Mouse (Mus musculus): ENCODE results near the gene Dmrtc1c2. TPM values are rescaled to one million over a fixed set of nuclear protein-coding genes. Genes with fewer than 3 reads are reported as not detected.
"Not testable (repeated sequence)": the region's sequence is repeated elsewhere in the genome, so short reads cannot be mapped to it uniquely, and the experiment has no call there.

Gene Dmrtc1c2
- total RNA-seq (2021), result not detected
- long read RNA-seq, experiment 1, result 0 reads
- long read RNA-seq, experiment 2, result 0 reads

GRCm38 (mm10) chrX:102854516-102854915, at the start of gene Dmrtc1c2:
Gene Dmrtc1c2, minus strand, starts transcription at chrX:102854616.
- not testable (repeated sequence) for DNase-seq (ENCODE audit: low spot score in 2 of 2)

- no peak for DNase-seq (ENCODE audit: low spot score in 2 of 2)
These were observed 13.5 kb upstream of the Dmrtc1c2 start, which contains the start of gene 1700031F05Rik for GRCm38 (mm10) chrX:102867871-102868270. Gene 1700031F05Rik, minus strand, starts transcription at chrX:102867971.

GRCm38 (mm10) chrX:102812311-102812710, 42.1 kb downstream of the Dmrtc1c2 start:
- DNase-seq (ENCODE audit: low spot score in 2 of 2), result no peak

GRCm38 (mm10) chrX:102802663-102803062, 51.8 kb downstream of the Dmrtc1c2 start, which contains the start of gene Dmrtc1c1:
Gene Dmrtc1c1, plus strand, starts transcription at chrX:102802963.
- not testable (repeated sequence) for DNase-seq (ENCODE audit: low spot score in 2 of 2)

Other genes with a start within 250 kb of the Dmrtc1c2 start
- gene Phka1, start 210.4 kb downstream of the Dmrtc1c2 start, total RNA-seq (2021), result 10 to 100 TPM; 15.5 to 17.0 TPM
- gene Gm3880, start 167.6 kb downstream of the Dmrtc1c2 start, total RNA-seq (2021), result not detected
- gene Gm9112, start 147.0 kb downstream of the Dmrtc1c2 start, total RNA-seq (2021), result not detected
- gene Dmrtc1b, start 146.8 kb downstream of the Dmrtc1c2 start, total RNA-seq (2021), result not detected
- gene Dmrtc1c1, start 51.7 kb downstream of the Dmrtc1c2 start, total RNA-seq (2021), result not detected
- not detected for gene 1700031F05Rik, start 13.4 kb upstream of the Dmrtc1c2 start, total RNA-seq (2021)
- gene Dmrtc1a, start 54.1 kb upstream of the Dmrtc1c2 start, total RNA-seq (2021), result under 1 TPM; 0.64 to 0.79 TPM
- not detected for gene 1700011M02Rik, start 54.3 kb upstream of the Dmrtc1c2 start, total RNA-seq (2021)
- not detected for gene 1700018G05Rik, start 73.8 kb upstream of the Dmrtc1c2 start, total RNA-seq (2021)

All from adrenal gland, postnatal 4 days (tissue).